ENCODE assay signal across 7 mouse cellular contexts in genomic region chr4:143239117-143239516, GRCm38 (mm10).
"Had no signal": no experiment of that assay in that cellular context is flagged by ENCODE, and none has a peak within 500 bp of the region (broad histone marks: within the 10 kb centered on the region; RNA-seq: fewer than 3 reads in every experiment).

No protein-coding gene starts in this region.

- H3K27me3 ChIP-seq: limb, embryonic 13.5 days; neural tube, embryonic 13.5 days had no signal

- H3K36me3 ChIP-seq: limb, embryonic 13.5 days; neural tube, embryonic 13.5 days had no signal

- H3K4me3 ChIP-seq: limb, embryonic 13.5 days; neural tube, embryonic 13.5 days had no signal

- DNase-seq: layer of hippocampus, adult 9-11 months had no signal

- H3K4me1 ChIP-seq: limb, embryonic 13.5 days had no signal

- H3K27ac ChIP-seq: kidney, postnatal 0 days; limb, embryonic 13.5 days; neural tube, embryonic 13.5 days had no signal

- ATAC-seq: intestine, postnatal 0 days; midbrain, embryonic 16.5 days had no signal

- H3K9ac ChIP-seq: limb, embryonic 13.5 days; neural tube, embryonic 13.5 days had no signal

- H3K4me2 ChIP-seq: midbrain, embryonic 11.5 days had no signal
